Mouse (Mus musculus): Measurements from ENCODE around the gene Cttnbp2. TPM values are rescaled to one million over a fixed set of nuclear protein-coding genes. Genes with fewer than 3 reads are reported as not detected.

The Cttnbp2 gene
- polyA plus RNA-seq, 1 experiment from 2014 or later: 0.74 TPM

GRCm38 (mm10) chr6:18369723-18370122 lies 144.9 kb downstream of the Cttnbp2 start:
- H3K27me3 ChIP-seq: no peaks in the 10 kb centered on the region
- no peak overlapping the region for H3K9ac ChIP-seq
- H3K9me3 ChIP-seq (replicated peaks): no peaks in the 10 kb centered on the region
- peaks cover 4% of the 10 kb centered on the region; the same call in 1 of the 2 replicates for H3K4me1 ChIP-seq (replicated peaks)
- no peak overlapping the region for H3K27ac ChIP-seq (replicated peaks)
- no peak overlapping the region for H3K4me3 ChIP-seq (replicated peaks)
- ATAC-seq (ENCODE audit: insufficient read depth): no peak
- WGBS (ENCODE audit: insufficient replicate concordance): 62% methylated on average over 4 of the region's 4 CpGs
- no peaks in the 10 kb centered on the region for H3K36me3 ChIP-seq (replicated peaks)
- H3K4me2 ChIP-seq: no peak overlapping the region

GRCm38 (mm10) chr6:18369054-18369453 lies 145.6 kb downstream of the Cttnbp2 start:
- no peaks in the 10 kb centered on the region for H3K9me3 ChIP-seq (replicated peaks)
- H3K4me3 ChIP-seq (replicated peaks): no peak overlapping the region
- H3K4me2 ChIP-seq: no peak overlapping the region
- no peak overlapping the region for H3K27ac ChIP-seq (replicated peaks)
- no peak for ATAC-seq (ENCODE audit: insufficient read depth)
- H3K36me3 ChIP-seq (replicated peaks): no peaks in the 10 kb centered on the region
- 77% methylated on average over 3 of the region's 3 CpGs for WGBS (ENCODE audit: insufficient replicate concordance)
- H3K4me1 ChIP-seq (replicated peaks): peaks cover 4% of the 10 kb centered on the region; the same call in 1 of the 2 replicates
- H3K27me3 ChIP-seq: no peaks in the 10 kb centered on the region
- no peak overlapping the region for H3K9ac ChIP-seq

- no peak overlapping the region for H3K4me3 ChIP-seq (replicated peaks)
Observed at GRCm38 (mm10) chr6:18362232-18362631, 152.4 kb downstream of the Cttnbp2 start.

GRCm38 (mm10) chr6:18360955-18361354 lies 153.7 kb downstream of the Cttnbp2 start:
- no peaks in the 10 kb centered on the region for H3K4me1 ChIP-seq (replicated peaks)
- no peaks in the 10 kb centered on the region for H3K27me3 ChIP-seq
- H3K4me2 ChIP-seq: no peak overlapping the region
- H3K27ac ChIP-seq (replicated peaks): no peak overlapping the region
- no peak overlapping the region for H3K9ac ChIP-seq
- H3K9me3 ChIP-seq (replicated peaks): no peaks in the 10 kb centered on the region
- ATAC-seq (ENCODE audit: insufficient read depth): no peak
- H3K4me3 ChIP-seq (replicated peaks): no peak overlapping the region
- H3K36me3 ChIP-seq (replicated peaks): no peaks in the 10 kb centered on the region

More at GRCm38 (mm10) chr6:18362232-18362631, 152.4 kb downstream of the Cttnbp2 start:
- H3K27me3 ChIP-seq: no peaks in the 10 kb centered on the region
- ATAC-seq (ENCODE audit: insufficient read depth): no peak
- no peak overlapping the region for H3K9ac ChIP-seq
- H3K4me1 ChIP-seq (replicated peaks): no peaks in the 10 kb centered on the region
- no peaks in the 10 kb centered on the region for H3K36me3 ChIP-seq (replicated peaks)
- no peak overlapping the region for H3K4me2 ChIP-seq
- no peak overlapping the region for H3K27ac ChIP-seq (replicated peaks)
- no peaks in the 10 kb centered on the region for H3K9me3 ChIP-seq (replicated peaks)
- WGBS (ENCODE audit: insufficient replicate concordance): 76% methylated on average over 5 of the region's 5 CpGs

- Histone ChIP-seq H3K9me3 (replicated peaks) (no peaks in the 10 kb centered on the region), H3K4me3 (replicated peaks) (no peak overlapping the region), H3K36me3 (replicated peaks) (no peaks in the 10 kb centered on the region), H3K4me2 (no peak overlapping the region), H3K9ac (no peak overlapping the region), H3K27ac (replicated peaks) (no peak overlapping the region), H3K27me3 (no peaks in the 10 kb centered on the region), H3K4me1 (replicated peaks) (no peaks in the 10 kb centered on the region)
- WGBS (ENCODE audit: insufficient replicate concordance): 50% methylated on average over 1 of the region's 1 CpGs
- no peak for ATAC-seq (ENCODE audit: insufficient read depth)
Observed at GRCm38 (mm10) chr6:18360154-18360553, 154.5 kb downstream of the Cttnbp2 start.

- 39% methylated on average over 3 of the region's 3 CpGs for WGBS (ENCODE audit: insufficient replicate concordance)
- Histone ChIP-seq H3K9ac (no peak overlapping the region), H3K4me3 (replicated peaks) (no peak overlapping the region), H3K36me3 (replicated peaks) (no peaks in the 10 kb centered on the region), H3K27me3 (no peaks in the 10 kb centered on the region), H3K27ac (replicated peaks) (no peak overlapping the region), H3K9me3 (replicated peaks) (no peaks in the 10 kb centered on the region), H3K4me1 (replicated peaks) (no peaks in the 10 kb centered on the region), H3K4me2 (no peak overlapping the region)
- no peak for ATAC-seq (ENCODE audit: insufficient read depth)
Observed at GRCm38 (mm10) chr6:18349153-18349858, 165.3 kb downstream of the Cttnbp2 start.

GRCm38 (mm10) chr6:18344272-18344671 lies 170.4 kb downstream of the Cttnbp2 start:
- no peak for ATAC-seq (ENCODE audit: insufficient read depth)
- Histone ChIP-seq H3K9ac (no peak overlapping the region), H3K4me1 (replicated peaks) (no peaks in the 10 kb centered on the region), H3K27ac (replicated peaks) (no peak overlapping the region), H3K4me3 (replicated peaks) (no peak overlapping the region), H3K4me2 (no peak overlapping the region), H3K27me3 (no peaks in the 10 kb centered on the region), H3K9me3 (replicated peaks) (no peaks in the 10 kb centered on the region), H3K36me3 (replicated peaks) (no peaks in the 10 kb centered on the region)
- WGBS (ENCODE audit: insufficient replicate concordance): 55% methylated on average over 2 of the region's 2 CpGs

GRCm38 (mm10) chr6:18338307-18338706 lies 176.3 kb downstream of the Cttnbp2 start:
- Histone ChIP-seq H3K9ac (no peak overlapping the region), H3K4me1 (replicated peaks) (no peaks in the 10 kb centered on the region), H3K27me3 (no peaks in the 10 kb centered on the region), H3K27ac (replicated peaks) (no peak overlapping the region), H3K4me2 (no peak overlapping the region), H3K36me3 (replicated peaks) (no peaks in the 10 kb centered on the region), H3K9me3 (replicated peaks) (no peaks in the 10 kb centered on the region), H3K4me3 (replicated peaks) (no peak overlapping the region)
- ATAC-seq (ENCODE audit: insufficient read depth): no peak

- H3K9ac ChIP-seq: no peak overlapping the region
Observed at GRCm38 (mm10) chr6:18335393-18335792, 179.2 kb downstream of the Cttnbp2 start.

GRCm38 (mm10) chr6:18322950-18323349 lies 191.7 kb downstream of the Cttnbp2 start:
- Histone ChIP-seq H3K4me3 (replicated peaks) (no peak overlapping the region), H3K27ac (replicated peaks) (no peak overlapping the region), H3K36me3 (replicated peaks) (no peaks in the 10 kb centered on the region), H3K27me3 (no peaks in the 10 kb centered on the region), H3K4me1 (replicated peaks) (no peaks in the 10 kb centered on the region), H3K9ac (no peak overlapping the region), H3K4me2 (no peak overlapping the region), H3K9me3 (replicated peaks) (no peaks in the 10 kb centered on the region)
- WGBS (ENCODE audit: insufficient replicate concordance): 72% methylated on average over 1 of the region's 1 CpGs
- no peak for ATAC-seq (ENCODE audit: insufficient read depth)

More at GRCm38 (mm10) chr6:18335393-18335792, 179.2 kb downstream of the Cttnbp2 start:
- ATAC-seq (ENCODE audit: insufficient read depth): no peak
- H3K4me2 ChIP-seq: no peak overlapping the region
- H3K4me3 ChIP-seq (replicated peaks): no peak overlapping the region
- H3K4me1 ChIP-seq (replicated peaks): no peaks in the 10 kb centered on the region
- no peaks in the 10 kb centered on the region for H3K27me3 ChIP-seq
- WGBS (ENCODE audit: insufficient replicate concordance): 54% methylated on average over 3 of the region's 3 CpGs
- no peak overlapping the region for H3K27ac ChIP-seq (replicated peaks)
- no peaks in the 10 kb centered on the region for H3K9me3 ChIP-seq (replicated peaks)
- no peaks in the 10 kb centered on the region for H3K36me3 ChIP-seq (replicated peaks)
